Mouse (Mus musculus) embryonic facial prominence, embryonic 12.5 days (tissue): ENCODE data around the gene Lsm2. TPM values are rescaled to one million over a fixed set of nuclear protein-coding genes. Genes with fewer than 3 reads are reported as not detected.
"Not testable (repeated sequence)": the region's sequence is repeated elsewhere in the genome, so short reads cannot be mapped to it uniquely, and the experiment has no call there.

ENCODE experiments used
- ATAC-seq: fragments of 200-750 bp; cut with Nextera tagmentation; 2 replicates; pipeline ENCODE4 v1.8.0; 2017; ENCODE audit not compliant: insufficient number of reproducible peaks, insufficient read depth, low FRiP score, low TSS enrichment
- H3K27ac ChIP-seq: fragments of 300-500 bp; sonication (generic); 2 replicates; pipeline ENCODE4 v1.5.1; 2016; ENCODE audit warnings: mild to moderate bottlenecking
- H3K27me3 ChIP-seq: fragments of 300-500 bp; sonication (generic); 2 replicates; pipeline ENCODE4 v1.6.1; 2016; ENCODE audit warnings: mild to moderate bottlenecking, moderate library complexity
- H3K36me3 ChIP-seq: fragments of 300-500 bp; sonication (generic); 2 replicates; pipeline ENCODE4 v1.6.1; 2016; ENCODE audit warnings: mild to moderate bottlenecking
- H3K4me1 ChIP-seq: fragments of 300-500 bp; sonication (generic); 2 replicates; pipeline ENCODE4 v1.6.1; 2016
- H3K4me2 ChIP-seq: fragments of 300-500 bp; sonication (generic); replicated peaks from 2 replicates; pipeline ENCODE4 v1.6.1; 2016; ENCODE audit warnings: mild to moderate bottlenecking, moderate library complexity
- H3K4me3 ChIP-seq: fragments of 300-500 bp; sonication (generic); 2 replicates; pipeline ENCODE4 v1.5.1; 2016; ENCODE audit warnings: mild to moderate bottlenecking
- H3K9ac ChIP-seq: fragments of 300-500 bp; sonication (generic); 2 replicates; pipeline ENCODE4 v1.6.1; 2016; ENCODE audit warnings: mild to moderate bottlenecking, moderate library complexity
- H3K9me3 ChIP-seq: fragments of 300-500 bp; sonication (generic); 2 replicates; pipeline ENCODE4 v1.6.1; 2016; ENCODE audit warnings: mild to moderate bottlenecking, moderate library complexity
- WGBS: fragments of 180-500 bp; shearing (Covaris S2); methylation state at CpG from one replicate; pipeline ENCODE4 v1.1.7; 2016; 5-methylcytosine and 5-hydroxymethylcytosine counted together
- polyA plus RNA-seq: library from polyadenylated mRNA; unstranded; fragments of >200 nt; fragmentation: Nextera tagmentation; extraction: Ambion mirVana; gene quantifications from 2 replicates; pipeline ENCODE4 v1.2.1, GENCODE M21; 2016

Gene Lsm2
- polyA plus RNA-seq, 1 experiment from 2014 or later = 212 TPM

- Histone ChIP-seq H3K27me3 (no peaks in the 10 kb centered on the region), H3K36me3 (peaks cover 50% of the 10 kb centered on the region), H3K4me1 (peaks cover 23% of the 10 kb centered on the region), H3K4me2 (no peak overlapping the region), H3K27ac (no peak overlapping the region), H3K4me3 (no peak overlapping the region), H3K9ac (no peak overlapping the region), H3K9me3 (no peaks in the 10 kb centered on the region)
- ATAC-seq = no peak
- 96% methylated on average over 17 of the region's 17 CpGs for WGBS
Measured at GRCm38 (mm10) chr17:35004075-35004717, 22.5 kb downstream of the Lsm2 start.

GRCm38 (mm10) chr17:35005158-35005557 lies 23.5 kb downstream of the Lsm2 start:
- Histone ChIP-seq H3K27ac (no peak overlapping the region), H3K4me1 (peaks cover 17% of the 10 kb centered on the region), H3K4me2 (no peak overlapping the region), H3K36me3 (peaks cover 59% of the 10 kb centered on the region), H3K9ac (no peak overlapping the region), H3K4me3 (no peak overlapping the region), H3K27me3 (no peaks in the 10 kb centered on the region), H3K9me3 (no peaks in the 10 kb centered on the region)
- ATAC-seq = no peak
- WGBS = 94% methylated on average over 10 of the region's 10 CpGs

DNA sequence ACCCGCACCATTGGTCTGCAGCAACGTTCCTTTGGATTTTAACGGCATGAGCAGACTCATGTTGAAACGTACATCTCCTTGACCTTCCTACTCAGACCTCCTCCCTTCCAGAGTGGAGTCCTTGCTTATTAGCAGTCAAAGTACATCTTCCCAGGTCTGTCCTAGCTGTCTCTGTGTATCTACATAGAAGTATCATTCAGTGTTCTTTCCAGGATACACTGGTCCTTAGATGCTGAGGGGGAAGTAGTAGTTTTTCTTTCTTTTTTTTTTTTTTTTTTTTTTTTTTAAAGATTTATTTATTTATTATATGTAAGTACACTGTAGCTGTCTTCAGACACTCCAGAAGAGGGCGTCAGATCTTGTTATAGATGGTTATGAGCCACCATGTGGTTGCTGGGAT lies 24.2 kb downstream of the Lsm2 start:
- H3K27me3 ChIP-seq, H3K27ac ChIP-seq, H3K4me2 ChIP-seq, H3K9me3 ChIP-seq, H3K4me3 ChIP-seq, ATAC-seq, H3K9ac ChIP-seq: not testable (repeated sequence)
- WGBS = 93% methylated on average over 4 of the region's 5 CpGs
- Histone ChIP-seq H3K4me1 (peaks cover 17% of the 10 kb centered on the region), H3K36me3 (peaks cover 67% of the 10 kb centered on the region)

GRCm38 (mm10) chr17:35007387-35007991 lies 25.8 kb downstream of the Lsm2 start:
- no peaks in the 10 kb centered on the region for H3K9me3 ChIP-seq
- H3K4me3 ChIP-seq = no peak overlapping the region
- no peaks in the 10 kb centered on the region for H3K27me3 ChIP-seq
- ATAC-seq = no peak
- peaks cover 82% of the 10 kb centered on the region for H3K36me3 ChIP-seq
- H3K4me2 ChIP-seq = no peak overlapping the region
- no peak overlapping the region for H3K9ac ChIP-seq
- H3K4me1 ChIP-seq = peaks cover 11% of the 10 kb centered on the region
- 93% methylated on average over 7 of the region's 7 CpGs for WGBS
- no peak overlapping the region for H3K27ac ChIP-seq

- Histone ChIP-seq H3K4me2 (no peak overlapping the region), H3K9ac (no peak overlapping the region), H3K27ac (no peak overlapping the region), H3K4me1 (no peaks in the 10 kb centered on the region), H3K36me3 (peaks cover 97% of the 10 kb centered on the region), H3K27me3 (no peaks in the 10 kb centered on the region), H3K4me3 (no peak overlapping the region), H3K9me3 (no peaks in the 10 kb centered on the region)
- ATAC-seq = no peak
- 91% methylated on average over 7 of the region's 7 CpGs for WGBS
Measured at GRCm38 (mm10) chr17:35009586-35009985, 27.9 kb downstream of the Lsm2 start.

- H3K4me1 ChIP-seq = no peaks in the 10 kb centered on the region
- no peak overlapping the region for H3K4me2 ChIP-seq
- H3K27ac ChIP-seq = no peak overlapping the region
- no peaks in the 10 kb centered on the region for H3K9me3 ChIP-seq
- no peaks in the 10 kb centered on the region for H3K27me3 ChIP-seq
- 93% methylated on average over 8 of the region's 8 CpGs for WGBS
- no peak for ATAC-seq
- H3K9ac ChIP-seq = no peak overlapping the region
- no peak overlapping the region for H3K4me3 ChIP-seq
- H3K36me3 ChIP-seq = peaks cover 99% of the 10 kb centered on the region
Measured at GRCm38 (mm10) chr17:35011440-35011839, 29.8 kb downstream of the Lsm2 start.

DNA sequence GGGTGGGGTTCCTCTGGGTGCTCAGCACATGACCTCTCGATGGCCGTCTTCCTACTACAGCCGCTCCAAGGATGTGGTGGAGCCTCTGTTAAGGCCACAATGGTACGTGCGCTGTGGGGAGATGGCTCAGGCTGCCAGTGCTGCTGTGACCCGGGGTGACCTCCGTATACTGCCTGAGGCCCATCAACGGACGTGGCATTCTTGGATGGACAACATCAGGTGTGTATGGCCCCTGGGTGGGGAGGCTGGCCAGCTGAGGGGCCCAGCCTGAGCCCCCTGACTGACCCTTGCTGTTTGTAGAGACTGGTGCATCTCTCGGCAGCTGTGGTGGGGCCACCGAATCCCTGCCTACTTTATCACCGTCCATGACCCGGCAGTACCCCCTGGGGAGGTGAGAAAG lies 30.8 kb downstream of the Lsm2 start:
- no peaks in the 10 kb centered on the region for H3K9me3 ChIP-seq
- H3K4me1 ChIP-seq = no peaks in the 10 kb centered on the region
- no peak overlapping the region for H3K9ac ChIP-seq
- peaks cover 97% of the 10 kb centered on the region for H3K36me3 ChIP-seq
- H3K4me3 ChIP-seq = 0 out of 2 replicates have a peak overlapping the region, but pooled peaks have one; percentile 1
- no peak overlapping the region for H3K4me2 ChIP-seq
- H3K27ac ChIP-seq = no peak overlapping the region
- 85% methylated on average over 13 of the region's 13 CpGs for WGBS
- ATAC-seq = no peak
- H3K27me3 ChIP-seq = no peaks in the 10 kb centered on the region

DNA sequence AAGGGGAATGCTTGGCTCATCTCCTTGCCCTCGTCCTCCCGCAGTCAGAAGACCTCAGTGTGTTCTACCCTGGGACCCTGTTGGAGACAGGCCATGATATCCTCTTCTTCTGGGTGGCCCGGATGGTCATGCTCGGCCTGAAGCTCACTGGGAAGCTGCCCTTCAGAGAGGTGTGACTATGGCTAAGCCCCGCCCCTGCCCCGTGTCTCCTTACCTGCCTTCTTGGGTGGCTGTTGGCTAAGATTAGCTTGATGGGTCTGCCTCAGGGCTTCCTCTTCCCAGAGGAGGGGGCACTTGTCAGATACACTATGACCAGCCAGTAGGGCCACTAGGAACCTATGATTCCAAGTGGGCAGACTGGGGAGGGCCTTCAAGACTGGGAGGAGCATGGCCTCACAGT lies 31.6 kb downstream of the Lsm2 start:
- no peak for ATAC-seq
- Histone ChIP-seq H3K9me3 (no peaks in the 10 kb centered on the region), H3K27ac (no peak overlapping the region), H3K27me3 (no peaks in the 10 kb centered on the region), H3K36me3 (peaks cover 89% of the 10 kb centered on the region), H3K4me2 (no peak overlapping the region), H3K4me1 (no peaks in the 10 kb centered on the region), H3K4me3 (no peak overlapping the region), H3K9ac (no peak overlapping the region)
- 85% methylated on average over 6 of the region's 6 CpGs for WGBS

DNA sequence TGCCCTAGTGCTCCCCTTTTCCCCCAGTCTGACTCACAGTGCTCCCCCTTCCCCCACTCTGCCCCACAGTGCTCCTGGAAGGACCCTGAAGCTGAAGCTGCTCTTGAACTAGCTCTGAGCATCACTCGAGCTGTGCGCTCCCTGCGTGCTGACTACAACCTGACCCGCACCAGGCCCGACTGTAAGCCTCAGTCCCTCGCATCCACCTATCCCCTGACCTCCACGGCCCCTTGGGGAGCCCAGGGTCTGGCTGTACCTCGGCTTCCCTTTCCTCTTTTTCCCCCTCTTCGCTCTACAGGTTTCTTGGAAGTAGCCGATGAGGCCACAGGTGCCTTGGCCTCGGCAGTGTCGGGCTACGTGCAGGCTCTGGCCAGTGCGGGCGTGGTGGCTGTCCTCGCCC lies 33.6 kb downstream of the Lsm2 start:
- Histone ChIP-seq H3K9me3 (no peaks in the 10 kb centered on the region), H3K36me3 (peaks cover 69% of the 10 kb centered on the region), H3K4me2 (no peak overlapping the region), H3K4me3 (no peak overlapping the region), H3K4me1 (no peaks in the 10 kb centered on the region), H3K9ac (no peak overlapping the region), H3K27me3 (no peaks in the 10 kb centered on the region), H3K27ac (no peak overlapping the region)
- WGBS = 92% methylated on average over 16 of the region's 16 CpGs
- no peak for ATAC-seq

DNA sequence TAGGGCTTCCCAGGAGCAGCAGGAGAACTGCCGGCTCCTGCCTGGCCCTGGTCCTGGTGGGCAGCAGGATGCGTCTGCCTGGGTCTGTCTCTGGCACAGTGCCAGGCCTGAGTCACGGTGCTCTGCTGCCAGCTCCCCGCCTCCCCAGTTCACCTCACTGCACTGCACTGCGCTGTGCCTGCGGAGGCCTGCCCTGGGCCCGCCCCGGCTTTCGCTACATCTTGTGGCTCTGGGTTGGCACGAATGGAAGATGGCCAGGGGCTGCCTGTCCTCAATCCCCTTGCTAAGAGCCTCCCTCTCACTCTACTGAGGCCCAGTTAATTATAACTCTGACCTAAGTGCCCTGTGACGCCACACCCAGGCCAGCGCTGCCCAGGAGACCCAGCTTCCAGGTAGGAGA lies 34.7 kb downstream of the Lsm2 start, which contains the start of gene Vwa7:
Vwa7 (plus strand) TSS at position 204 of the 400 bp plus-strand sequence.
- Histone ChIP-seq H3K27me3 (no peaks in the 10 kb centered on the region), H3K9me3 (no peaks in the 10 kb centered on the region), H3K4me2 (no peak within 1 kb of the TSS), H3K9ac (0 out of 2 replicates have a peak within 1 kb of the TSS, but pooled peaks have one; percentile 11), H3K36me3 (peaks cover 59% of the 10 kb centered on the region), H3K4me3 (no peak within 1 kb of the TSS), H3K4me1 (peaks cover 6% of the 10 kb centered on the region; the same call in 1 of the 2 replicates), H3K27ac (0 out of 2 replicates have a peak within 1 kb of the TSS, but pooled peaks have one; percentile 3)
- peak; percentile 37; the same call in 1 of the 2 replicates for ATAC-seq
- whole genome bisulfite sequencing = 76% methylated on average over 12 of the region's 12 CpGs

DNA sequence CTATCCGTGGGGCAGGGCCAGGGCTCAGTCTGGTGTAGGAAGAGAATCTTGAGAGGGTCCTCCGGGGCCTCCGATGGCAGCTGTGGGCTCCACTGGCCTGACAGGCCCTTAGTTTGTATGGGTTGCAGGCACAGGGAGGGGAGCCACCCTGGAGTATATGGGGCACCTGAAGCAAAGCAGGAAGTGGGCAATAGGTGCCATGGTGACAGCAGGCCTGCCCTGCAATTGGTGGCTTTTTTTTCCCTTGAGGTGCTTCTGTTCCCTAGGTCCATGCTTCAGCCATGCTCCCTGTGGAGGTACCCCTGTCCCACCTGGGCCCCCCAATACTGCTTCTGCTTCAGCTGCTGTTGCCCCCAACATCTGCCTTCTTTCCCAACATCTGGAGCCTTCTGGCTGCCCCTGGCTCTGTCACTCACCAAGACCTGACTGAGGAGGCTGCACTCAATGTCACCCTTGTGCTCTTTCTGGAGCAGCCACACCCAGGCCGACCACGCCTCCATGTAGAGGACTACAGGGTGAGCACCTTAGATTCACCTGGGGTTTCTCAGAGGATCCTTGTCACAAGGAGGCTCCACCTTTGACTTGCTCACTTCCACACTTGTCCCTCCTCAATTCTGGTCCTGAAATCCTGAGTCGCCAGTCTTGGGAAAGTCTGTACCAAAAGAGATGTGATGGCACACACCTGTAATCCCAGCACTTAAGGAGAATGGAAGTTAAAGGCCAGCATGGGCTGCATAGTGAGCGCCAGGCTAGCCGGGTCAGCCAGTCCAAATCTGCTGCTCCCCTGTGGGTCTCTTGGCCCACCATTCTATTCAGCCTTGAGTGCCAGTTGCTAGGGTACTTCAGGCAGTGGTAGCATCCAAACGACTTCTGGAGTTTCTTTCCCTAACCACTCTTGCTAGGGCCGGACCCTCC lies 35.4 kb downstream of the Lsm2 start:
- H3K4me2 ChIP-seq = no peak overlapping the region
- H3K9me3 ChIP-seq = no peaks in the 10 kb centered on the region
- peaks cover 11% of the 10 kb centered on the region; the same call in 1 of the 2 replicates for H3K4me1 ChIP-seq
- 85% methylated on average over 10 of the region's 10 CpGs for whole genome bisulfite sequencing
- H3K36me3 ChIP-seq = peaks cover 52% of the 10 kb centered on the region
- no peaks in the 10 kb centered on the region for H3K27me3 ChIP-seq
- H3K9ac ChIP-seq = 0 out of 2 replicates have a peak overlapping the region, but pooled peaks have one; percentile 11
- ATAC-seq = no peak
- H3K4me3 ChIP-seq = no peak overlapping the region
- 0 out of 2 replicates have a peak overlapping the region, but pooled peaks have one; percentile 3 for H3K27ac ChIP-seq
